Mouse (Mus musculus) natural killer cell, adult 2 months (primary cell): Measurements from ENCODE around the gene Rab33b.
"Not testable (repeated sequence)": the region's sequence is repeated elsewhere in the genome, so short reads cannot be mapped to it uniquely, and the experiment has no call there.

Experiments used
- DNase-seq, 2 experiments: peaks; one replicate each; pipeline ENCODE4 v3.0.0; 2022; ENCODE audit warnings: low spot score in 2 of 2

The Rab33b gene

DNA sequence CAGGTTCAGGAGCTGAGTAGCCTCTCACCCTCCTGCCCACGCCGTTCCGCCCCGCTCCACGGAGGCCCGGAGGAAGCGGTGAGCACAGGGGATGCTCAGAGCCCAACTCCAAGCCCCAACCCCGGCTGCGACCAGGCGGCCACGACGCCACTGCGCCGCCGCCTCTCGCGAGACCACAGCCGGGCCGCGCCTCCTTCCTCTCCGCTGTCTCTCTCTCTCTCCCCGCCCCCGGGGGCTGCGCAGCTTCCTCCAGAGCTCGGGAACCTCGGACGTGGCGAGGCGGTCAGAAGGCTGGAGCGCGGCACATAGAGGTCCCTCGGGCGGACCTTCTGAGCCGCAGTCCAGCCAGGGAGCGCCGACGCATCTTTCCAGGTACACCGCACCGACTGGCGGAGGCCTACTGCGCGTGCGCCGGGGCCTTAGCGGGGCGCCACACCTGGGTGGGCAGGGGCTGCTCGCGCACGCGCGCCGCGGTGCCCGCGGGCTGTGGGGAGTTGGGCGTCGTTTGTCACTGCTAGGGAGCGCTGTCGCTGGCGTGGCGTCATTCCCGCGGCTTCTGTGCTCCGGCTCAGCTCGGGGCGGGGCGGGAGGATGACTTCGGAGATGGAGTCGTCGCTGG is at the start of gene Rab33b:
TSS of gene Rab33b (plus strand) at position 180 of the 619 bp plus-strand sequence.
- DNase-seq, result peak; percentile 93 to 97

DNA sequence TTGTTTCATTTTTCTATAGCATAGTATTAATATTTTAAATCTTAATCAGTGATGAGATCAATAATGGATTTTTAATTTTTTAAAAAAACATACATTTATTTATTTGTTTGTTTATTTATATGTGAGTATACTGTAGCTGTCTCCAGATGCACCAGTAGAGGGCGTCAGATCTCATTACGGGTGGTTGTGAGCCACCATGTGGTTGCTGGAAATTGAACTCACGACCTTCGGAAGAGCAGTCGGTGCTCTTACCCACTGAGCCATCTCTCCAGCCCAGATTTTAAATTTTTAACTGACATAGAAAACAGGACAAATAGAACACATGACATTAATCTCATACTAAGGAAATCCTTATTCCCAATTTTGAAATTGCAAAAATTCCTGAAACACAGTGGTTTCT is 49.4 kb upstream of the Rab33b start:
- not testable (repeated sequence) for DNase-seq

DNA sequence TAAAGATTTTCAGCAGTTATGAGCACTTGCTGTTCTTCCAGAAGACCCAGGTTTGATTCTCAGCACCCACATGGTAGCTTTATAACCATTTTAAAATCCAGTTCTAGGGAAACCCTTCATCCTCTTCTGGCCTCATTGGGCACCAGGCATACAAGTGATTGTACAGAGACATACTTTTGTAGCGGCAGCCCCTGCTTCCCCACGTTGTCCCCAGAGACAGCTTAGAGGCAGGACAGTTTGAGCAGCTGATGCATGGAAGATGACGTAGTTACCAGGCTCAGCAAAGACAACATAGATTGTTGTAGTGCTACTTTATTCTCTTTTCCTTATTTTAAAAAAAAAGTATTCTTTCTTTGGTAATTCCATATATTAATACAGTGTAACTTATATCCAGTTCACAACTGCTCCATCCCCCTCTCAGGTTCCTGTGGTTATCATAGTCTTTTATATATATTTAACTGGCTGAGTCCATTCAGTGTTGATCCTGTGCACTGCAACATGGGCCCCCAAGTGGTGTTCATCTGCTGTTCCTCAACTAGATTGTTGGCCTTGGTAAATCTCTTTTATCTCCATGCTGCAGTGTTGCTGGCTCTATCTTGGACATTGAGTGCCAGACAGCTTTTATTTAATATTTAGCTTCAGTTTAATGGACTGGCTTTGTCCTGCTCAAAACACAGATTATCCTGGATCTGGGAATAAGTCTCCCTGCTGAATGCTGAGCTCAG is 48.7 kb upstream of the Rab33b start:
- peak in 1 of 2 experiments; percentile 30 for DNase-seq

DNA sequence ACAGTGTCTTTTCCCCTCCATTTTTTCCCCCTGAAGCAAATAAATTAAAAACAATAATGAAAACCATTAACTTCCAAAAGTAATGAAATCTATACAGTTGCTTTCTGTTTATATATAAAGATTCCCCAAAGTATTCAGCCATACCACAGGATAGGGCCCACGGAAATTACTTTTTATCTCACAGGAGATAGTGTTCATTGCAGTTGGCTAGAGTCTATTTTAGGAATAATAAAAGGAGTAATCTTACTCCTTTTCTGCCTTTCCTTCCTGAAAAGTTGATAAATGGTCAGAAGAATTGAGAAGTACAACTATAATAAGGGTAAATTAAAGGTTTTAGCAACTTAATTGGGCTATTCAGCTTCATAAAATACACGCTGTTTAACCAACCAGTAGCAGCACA is 15.2 kb upstream of the Rab33b start:
- no peak for DNase-seq

DNA sequence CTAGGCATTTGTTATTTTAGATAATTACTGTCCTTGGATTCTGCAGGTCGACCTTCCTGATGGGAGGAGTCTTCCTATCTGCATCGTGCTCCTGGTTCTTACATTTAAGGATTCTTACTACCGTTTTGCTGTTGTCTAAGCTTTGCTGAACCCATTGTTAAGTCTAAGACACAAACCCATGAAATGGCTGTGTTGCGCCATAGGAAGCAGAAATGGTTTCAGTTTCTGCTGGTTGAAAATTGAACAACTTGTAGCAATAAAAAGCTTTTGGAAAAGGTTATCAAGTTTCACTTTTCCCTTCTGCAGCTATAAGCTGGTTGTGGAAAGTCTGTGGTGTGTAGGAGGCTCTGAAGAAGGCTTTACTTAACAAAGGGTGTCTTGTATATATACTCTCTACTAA is 8.0 kb upstream of the Rab33b start:
- no peak for DNase-seq

DNA sequence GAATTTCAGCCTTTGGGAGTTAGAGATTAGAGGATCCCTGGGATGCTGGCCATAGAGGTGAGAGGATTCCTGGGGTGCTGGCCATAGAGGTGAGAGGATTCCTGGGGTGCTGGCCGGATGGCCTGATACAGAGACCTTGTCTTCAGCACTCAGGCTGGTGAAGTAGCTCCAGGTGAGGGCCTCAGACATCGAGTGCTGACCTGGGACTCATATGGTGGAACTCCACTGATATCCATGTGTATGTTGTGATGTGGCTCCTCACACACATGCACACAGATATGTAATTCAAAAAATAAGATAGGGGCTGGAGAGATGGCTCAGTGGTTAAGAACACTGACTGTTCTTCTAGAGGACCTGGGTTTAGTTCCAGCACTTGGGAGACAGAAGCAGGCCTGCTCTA is 3.8 kb upstream of the Rab33b start:
- DNase-seq, result no peak

DNA sequence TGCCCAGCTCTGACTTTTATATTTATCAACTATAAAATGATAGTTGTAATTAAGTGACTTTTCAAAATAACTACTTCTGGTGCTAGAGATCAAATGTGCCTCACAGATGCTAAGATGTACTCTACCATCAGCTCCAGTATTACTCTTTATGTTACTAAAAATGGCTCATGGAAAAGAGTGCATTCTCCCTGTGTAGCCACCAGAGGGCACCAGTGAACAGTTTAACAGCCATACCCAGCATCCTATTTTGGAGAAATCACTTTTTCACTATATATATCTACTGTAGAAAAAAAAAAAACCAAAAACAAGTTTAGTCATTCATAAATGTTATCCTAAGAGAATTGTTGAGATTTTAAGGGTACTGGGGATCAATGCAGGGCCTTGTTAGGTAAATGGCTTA is 2.7 kb upstream of the Rab33b start:
- DNase-seq, result peak; percentile 45 to 61

DNA sequence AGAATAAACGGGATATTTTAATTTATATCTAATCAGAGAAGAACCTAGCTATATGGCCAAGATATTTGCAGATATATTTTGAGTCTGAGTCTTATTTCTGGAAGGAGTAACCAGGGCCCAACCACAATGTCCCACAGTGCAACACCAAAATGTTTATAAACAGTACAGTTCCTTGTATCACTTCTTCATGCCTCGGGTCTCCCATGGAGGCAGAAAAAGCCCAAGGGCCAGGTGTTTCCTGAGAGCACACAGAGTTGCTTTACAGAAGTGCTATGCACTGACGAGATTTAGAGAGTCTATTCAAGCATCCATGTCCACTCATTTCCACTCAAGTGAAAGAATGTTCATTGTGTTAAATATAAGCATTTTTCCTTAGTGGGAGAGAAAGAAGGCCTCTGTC is 1.8 kb upstream of the Rab33b start:
- no peak for DNase-seq

DNA sequence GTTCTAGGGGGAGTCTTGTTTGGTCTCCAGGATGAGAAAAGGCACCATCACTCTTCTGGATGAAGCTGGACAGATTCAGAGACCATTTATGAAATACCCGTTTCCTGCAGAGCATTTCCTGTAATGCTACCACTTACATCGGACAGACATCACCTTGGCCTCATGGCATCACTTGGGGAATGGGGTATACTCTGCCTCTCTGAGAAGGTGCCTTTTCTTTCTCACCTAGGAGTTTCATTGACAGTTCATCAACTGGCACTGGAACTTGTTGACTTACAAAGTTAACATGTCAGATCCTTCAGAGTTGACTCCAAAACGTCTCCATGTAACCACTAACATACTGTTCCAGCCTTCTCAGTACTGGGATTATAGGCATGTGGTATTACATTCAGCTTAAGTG is 939 bp upstream of the Rab33b start:
- DNase-seq, result no peak

DNA sequence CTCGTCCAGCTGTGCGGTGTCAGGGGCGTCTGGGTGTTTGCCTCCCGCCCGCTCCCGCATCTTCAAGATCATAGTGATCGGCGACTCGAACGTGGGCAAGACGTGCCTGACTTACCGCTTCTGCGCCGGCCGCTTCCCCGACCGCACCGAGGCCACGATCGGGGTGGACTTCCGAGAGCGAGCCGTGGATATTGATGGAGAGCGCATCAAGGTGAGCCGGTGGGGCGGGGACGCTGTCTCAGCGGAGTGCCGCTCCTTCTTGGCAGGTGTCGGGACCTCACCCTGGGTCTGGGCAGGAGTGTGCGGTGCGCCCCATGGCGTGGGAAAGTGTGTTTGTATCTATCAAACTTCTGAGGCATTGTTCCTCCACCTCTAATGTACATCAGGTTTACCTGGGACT is 650 bp downstream of the Rab33b start:
- DNase-seq, result no peak

DNA sequence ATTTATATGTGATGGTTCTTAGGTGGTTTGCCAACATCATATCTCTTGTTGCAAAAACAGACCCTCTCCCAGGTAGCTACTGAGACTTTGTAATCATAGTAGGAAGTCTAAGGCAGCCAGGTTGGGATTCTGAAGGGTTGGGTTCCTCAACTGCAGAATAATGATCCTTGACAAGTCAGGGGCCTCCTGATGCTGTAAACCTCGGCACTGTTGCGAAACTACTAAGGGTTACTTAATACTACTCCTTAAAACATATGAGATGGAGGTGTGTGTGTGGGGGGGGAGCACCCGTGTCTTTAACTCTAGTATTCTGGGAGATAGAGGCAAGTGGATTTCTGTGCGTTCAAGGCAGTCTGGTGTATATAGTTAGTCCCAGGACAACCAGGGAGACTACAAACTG is 1.6 kb downstream of the Rab33b start:
- DNase-seq, result no peak

DNA sequence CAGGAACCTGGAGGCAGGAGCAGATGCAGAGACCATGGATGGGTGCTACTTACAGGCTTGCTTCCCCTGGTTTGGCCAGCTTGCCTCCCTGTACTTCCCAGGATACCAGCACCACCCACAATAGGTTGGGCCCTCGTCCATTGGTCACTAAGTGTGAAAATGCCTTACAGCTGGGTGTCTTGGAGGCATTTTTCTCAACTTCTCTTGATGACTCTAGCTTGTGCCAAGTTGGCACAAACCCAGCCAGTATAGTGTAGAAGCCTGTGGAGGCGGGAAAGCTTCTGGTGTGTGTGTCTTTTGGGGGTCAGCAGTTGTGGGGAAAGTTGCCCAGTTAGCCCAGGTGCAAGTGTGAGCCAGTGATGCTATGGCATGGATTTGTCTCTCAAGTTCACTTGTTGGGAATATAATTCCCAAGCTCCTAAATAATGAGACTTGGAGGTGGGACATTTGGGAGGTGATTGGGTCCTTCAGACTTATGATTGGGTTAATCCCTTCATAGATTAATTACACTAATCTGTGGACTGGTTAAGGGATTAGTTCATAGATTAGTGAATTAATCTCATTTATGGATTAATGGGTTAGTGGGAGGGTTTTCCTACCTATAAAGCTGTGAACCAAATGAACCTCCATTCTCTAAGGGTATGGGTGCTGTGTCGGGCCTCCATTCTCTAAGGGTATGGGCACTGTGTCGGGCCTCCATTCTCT is 2.9 kb downstream of the Rab33b start:
- DNase-seq, result no peak

DNA sequence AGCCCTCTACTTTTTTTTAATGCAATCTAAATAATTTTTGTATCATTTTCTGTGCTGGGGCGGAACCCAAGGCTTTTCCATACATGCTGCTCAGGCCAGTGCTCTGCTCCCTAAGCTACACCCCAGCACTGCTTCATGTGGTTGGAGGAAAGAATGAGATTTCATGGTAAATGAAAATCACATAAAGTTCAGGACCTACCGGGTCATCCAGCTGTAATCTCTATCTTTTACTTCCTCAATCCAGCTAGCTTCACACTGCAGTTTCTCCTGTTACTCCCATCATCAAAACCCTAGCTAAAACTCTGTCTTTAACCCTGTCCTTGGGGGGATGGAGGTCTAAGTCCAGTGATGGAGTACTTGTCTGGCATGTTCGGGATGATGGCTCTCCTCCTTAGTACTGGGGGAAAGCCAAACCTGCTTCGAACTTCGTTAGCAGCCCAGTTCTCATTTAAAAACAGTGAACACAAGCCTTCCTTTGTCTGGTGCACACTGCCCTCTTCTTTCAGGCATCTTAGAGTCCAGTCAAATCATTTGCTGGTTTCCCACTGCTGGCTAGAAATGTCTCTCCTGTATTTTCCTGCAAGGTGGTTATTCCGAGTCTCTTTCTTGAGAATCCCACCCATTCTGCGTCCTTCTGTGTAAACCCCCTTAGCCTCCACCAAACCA is 6.5 kb downstream of the Rab33b start:
- DNase-seq, result no peak

DNA sequence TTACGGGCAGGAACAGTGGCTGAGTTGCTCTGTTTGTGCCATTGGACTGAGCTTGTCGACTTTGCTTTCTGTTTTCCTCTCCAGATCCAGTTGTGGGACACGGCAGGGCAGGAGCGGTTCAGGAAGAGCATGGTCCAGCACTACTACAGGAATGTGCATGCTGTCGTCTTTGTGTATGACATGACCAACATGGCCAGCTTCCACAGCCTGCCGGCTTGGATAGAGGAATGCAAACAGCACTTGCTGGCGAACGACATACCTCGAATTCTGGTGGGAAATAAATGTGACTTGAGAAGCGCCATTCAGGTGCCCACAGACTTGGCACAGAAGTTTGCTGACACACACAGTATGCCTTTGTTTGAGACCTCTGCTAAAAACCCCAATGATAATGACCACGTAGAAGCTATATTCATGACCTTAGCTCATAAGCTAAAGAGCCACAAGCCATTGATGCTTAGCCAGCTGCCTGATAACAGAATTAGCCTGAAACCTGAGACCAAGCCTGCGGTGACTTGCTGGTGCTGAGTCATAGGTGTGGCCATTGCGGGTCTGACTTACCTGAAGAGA is 9.6 kb downstream of the Rab33b start:
- DNase-seq, result no peak

DNA sequence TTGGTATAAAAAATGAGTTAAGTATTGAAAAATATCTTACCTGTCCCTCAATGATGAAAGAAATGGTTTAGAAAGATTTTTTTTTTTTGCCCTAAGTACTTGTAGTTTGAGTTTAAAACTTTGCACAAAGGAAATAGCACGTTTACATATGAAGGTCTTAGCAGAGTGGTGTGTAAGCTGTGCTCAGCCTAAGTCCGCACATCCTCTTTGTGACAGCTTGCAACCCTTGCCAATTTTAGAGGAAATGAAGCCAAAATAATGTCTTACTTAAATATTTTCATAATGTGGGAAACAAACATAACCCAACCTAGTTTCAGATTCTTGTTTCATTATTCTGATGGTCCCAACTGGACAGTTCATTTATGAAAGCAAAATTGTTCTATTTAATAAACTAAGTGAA is 10.7 kb downstream of the Rab33b start:
- DNase-seq, result no peak

DNA sequence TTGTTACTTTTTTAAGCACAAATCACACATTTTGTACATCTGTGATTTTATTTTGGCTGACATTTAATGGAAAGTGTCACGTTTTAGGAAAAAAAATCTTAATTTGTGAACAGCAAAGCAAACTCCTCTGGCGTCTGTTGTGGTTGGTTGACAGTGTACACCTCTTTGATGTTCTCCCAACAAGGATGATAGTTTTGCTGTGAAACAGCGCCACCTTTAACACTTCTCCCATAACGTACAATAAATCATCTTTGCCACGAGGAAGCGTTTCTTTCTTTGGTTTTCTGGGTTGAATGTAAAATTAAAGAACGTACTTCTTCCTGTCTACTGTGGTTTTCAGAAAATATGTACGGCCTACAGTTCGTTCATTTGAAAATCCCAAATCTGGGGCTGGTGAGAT is 11.9 kb downstream of the Rab33b start:
- DNase-seq, result no peak

DNA sequence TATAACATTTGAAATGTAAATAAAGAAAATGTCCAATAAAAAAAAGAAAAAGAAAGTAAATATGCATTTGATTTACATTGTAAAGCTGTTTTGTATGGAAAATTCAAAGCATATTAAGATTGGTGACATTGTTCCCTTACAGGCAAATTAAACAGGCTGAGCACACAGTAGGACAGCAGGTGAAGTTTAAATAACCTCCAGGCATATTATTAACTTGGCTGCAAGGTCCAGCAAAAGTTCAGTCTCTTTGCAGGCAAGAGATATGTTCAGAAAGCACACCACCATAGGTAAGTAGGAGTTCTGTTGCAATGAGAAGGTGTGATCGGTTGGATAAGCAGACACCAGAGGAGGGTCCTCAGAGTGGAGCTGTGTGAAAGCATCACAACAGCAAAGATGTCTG is 14.3 kb downstream of the Rab33b start:
- DNase-seq, result no peak

DNA sequence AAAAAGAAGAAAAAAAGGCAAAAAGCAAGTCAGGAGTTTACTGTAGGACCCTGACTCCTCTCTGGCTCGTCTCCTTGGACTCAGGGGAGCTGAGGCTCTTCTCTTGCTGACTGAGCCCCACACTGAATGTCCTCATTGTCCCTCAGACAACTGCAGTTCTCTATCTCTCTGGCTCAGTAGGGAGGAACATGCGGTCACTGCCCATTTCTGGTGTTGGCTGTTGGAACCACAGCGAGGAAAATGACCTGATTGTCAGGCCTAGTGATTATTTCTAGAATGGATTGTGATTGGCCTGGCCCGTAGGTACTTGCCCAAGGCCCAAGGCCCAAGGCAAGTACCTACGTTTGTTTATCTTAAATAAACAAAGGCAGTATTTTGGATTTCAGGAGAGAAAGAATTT is 14.9 kb downstream of the Rab33b start:
- DNase-seq, result no peak

DNA sequence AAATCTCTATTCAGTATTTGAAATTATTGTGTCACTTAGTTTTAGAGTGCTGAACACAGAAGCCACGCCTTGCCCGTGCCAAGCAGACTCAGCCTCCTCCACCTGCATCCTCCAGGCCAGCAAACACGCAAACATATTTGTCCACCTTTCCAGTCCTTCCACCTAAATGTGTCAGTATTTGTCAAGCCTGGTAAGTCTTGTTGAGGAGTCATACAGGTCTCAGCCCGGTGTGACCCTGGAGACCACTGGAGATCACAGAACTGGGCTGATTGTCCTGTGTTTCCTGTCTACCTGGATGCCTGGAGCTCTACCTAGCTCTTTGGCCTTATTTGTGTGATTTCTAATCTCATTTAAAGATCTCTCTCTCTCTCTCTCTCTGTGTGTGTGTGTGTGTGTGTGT is 16.2 kb downstream of the Rab33b start:
- DNase-seq, result no peak

DNA sequence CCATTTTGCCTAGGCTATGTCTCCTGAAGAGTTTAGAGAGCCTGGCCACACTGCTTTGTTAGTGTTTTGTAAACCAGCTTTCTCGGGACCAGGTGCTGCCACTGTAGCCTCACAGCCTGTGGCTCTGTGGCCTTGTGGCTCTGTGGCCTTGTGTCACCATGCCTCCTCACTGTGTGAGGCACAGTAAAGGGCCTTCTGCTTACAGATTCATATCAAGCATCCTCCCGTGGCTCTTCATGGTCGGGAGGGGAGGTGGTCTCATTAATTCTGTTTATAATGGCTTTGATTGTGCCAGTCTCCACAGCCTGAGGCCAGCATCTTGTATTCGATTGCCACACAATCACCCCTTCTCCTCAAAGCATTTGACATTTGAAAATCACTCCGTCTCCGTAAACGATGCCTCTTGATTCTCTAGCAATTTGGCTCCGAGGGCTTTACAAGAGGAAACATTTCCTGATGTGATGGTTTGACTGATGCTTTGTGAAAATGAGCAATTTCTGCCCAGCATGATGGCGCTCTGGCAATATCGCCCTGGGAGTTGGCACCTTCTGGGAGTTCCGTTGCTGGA is 20.7 kb downstream of the Rab33b start:
- no peak for DNase-seq

DNA sequence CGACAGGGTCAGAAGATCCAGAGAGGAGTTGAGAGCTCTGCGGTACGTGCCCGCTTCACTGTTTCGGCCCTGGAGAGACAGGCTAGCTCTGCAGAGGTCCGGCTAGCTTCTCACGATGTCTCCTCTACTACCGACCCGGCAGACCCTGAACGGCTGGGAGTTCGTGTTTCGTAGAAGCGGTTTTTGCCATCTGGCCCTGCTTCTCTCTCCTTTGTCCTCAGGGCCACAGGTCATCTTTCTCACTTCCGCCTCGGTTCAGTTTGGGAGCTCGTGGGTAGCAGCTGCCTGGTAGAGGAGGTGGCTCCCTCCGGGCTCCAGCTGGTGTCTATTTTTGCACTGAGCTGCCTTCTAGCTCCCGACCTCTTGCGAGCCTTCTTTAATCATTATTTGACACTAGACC is 21.7 kb downstream of the Rab33b start:
- DNase-seq, result no peak

DNA sequence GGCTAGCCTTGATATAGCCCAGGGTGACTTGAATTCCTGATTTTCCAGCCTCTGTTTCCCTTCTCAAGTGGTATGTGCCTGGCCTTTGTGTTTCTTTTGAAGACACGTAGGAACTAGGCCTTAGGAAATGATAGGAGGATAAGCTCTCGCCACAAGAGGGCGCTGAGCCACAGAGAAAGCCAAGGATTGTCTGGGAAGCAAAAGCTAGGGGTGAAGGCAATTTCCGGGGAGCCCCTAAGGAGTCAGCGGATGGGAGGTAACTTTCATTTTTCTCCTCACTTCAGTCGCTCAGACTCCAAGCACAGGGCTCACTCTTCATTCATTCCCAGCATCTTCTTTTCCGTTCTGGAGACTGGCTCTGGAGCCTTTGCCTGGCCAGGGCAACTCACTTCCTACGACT is 27.2 kb downstream of the Rab33b start:
- peak; percentile 29 to 58 for DNase-seq
